Mouse (Mus musculus): ENCODE measurements around the gene Mpp6.
A peak's percentile ranks its signal among the peaks of the same experiment; 100 is the strongest.

The Mpp6 gene

DNA sequence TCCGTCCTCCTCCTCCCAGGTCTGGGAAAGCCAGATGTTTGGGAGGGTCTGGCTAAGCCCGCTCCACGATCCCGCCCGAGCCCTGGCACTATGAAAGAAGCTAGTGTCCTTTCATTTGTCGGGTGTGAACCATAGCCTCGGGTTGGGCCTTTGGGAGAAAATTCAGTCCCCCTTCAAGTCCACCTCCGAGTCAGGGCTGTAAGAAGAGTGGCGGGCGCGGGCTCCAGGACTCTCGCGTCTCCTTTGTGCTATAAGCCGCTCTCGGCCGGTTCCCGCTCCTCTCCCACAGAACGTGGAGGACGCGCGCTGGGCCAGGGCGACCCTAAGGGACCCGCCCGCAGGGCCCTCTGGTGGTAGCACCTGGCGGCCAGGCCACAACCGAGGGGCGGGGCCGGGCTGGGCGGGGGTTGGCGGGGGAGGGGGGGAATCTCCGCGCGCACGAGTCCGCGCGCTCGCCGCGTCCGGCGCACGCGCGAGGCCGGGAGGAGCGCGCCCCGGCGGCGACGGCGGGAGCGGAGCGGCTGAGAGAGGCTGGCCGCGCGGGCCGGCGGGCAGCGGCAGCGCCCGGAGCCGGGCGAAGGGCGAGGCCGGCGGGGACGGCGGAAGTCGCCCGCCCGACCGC is at the start of gene Mpp6:
Gene Mpp6, plus strand, starts transcription at position 485 of the 622 bp plus-strand sequence.
- DNase-seq (ENCODE audit: low spot score), result peak; percentile 86

DNA sequence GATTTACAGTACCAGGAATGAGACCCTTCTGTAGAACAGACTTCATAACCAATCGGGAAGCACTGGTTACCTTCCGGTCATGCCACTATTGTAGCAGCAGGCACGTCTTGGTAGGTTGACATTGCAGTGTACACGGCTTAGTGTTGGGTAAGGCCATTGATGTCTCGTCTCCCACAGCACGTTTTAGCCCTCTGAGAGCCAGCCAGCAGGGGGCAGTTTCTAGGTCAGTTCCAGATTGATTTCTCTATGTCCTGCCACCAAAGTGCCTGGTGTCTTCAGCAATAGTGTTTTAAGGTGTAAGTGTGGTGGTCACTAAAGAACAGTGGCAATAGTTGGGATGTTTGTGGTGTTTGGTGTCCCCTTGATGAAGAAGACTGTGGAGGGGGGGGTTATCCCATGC is 43.9 kb upstream of the Mpp6 start:
- no peak for DNase-seq (ENCODE audit: low spot score)

DNA sequence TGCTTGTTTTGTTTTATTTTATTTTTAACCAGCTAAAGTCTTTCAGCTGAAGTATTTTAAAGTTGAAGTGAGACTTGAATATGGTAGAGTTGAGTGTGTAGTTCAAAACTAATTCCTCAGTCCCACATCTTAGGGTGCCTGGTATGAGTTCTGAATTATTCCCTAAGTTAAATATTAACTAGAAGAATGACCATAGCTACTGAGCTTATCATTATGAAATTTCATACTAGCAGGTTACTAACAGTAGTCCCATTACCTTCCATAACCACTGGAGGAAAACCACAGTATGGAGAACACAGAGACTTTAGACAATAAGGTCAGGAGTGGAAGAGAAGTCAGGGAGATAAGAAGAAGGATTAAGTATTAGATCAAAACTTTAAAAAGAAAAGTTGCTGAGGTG is 41.6 kb upstream of the Mpp6 start:
- DNase-seq (ENCODE audit: low spot score), result no peak

DNA sequence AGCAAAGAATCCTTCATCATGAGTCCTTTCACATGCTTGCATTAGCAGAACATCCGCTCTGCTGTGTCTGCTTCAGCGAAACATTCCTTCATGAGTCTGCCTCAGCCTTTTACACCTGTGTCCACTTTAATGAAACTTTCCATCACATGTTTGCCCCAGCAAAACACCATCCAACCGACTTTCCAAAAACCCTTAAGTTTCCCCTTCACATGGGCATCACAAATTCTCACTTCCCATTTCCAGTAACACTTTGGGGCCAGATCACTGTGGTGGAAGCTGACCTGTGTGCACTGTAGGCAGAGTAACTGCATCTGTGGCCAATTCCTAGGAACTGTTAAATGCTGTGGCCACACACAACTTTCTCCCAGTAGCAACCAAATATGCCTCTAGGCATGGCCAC is 34.8 kb upstream of the Mpp6 start:
- no peak for DNase-seq (ENCODE audit: low spot score)

DNA sequence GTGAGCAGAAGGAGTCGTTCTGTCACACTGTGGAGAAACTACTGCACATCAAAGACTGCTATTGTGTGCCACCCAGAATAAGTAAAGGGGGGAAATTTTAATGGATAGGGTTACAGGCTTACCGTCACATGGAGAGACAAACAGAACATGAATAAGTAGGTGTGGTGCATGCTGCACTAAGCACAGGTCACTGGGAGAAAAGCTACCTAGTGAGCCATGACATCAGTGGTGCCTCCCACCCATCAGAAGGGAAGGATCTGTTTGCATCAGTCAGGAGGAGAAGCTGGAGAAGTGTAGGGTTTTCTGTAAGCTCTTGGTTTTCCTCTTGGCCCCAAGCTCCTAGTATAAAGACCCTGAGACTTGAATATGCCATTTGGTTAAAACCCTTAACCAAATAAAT is 33.6 kb upstream of the Mpp6 start:
- DNase-seq (ENCODE audit: low spot score), result no peak

DNA sequence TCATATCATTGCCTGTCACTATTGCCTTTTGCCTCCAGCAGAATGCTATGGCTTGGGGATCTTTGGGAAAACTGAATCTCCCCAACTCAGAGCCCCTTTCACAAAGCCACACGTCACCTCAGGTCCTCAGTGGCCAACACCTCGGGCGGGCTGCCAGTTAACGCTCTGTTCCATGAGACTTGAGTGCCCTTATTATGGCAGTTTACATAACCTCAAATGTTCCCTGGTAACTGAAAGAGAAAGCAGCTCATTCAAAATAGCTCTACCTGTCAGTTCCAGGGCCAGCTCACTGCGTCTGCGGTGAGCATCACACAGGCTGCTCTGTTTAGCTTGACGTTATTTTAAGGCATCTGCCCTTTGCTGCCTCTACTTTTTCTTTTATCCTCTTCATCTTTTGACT is 29.6 kb upstream of the Mpp6 start:
- DNase-seq (ENCODE audit: low spot score), result no peak

DNA sequence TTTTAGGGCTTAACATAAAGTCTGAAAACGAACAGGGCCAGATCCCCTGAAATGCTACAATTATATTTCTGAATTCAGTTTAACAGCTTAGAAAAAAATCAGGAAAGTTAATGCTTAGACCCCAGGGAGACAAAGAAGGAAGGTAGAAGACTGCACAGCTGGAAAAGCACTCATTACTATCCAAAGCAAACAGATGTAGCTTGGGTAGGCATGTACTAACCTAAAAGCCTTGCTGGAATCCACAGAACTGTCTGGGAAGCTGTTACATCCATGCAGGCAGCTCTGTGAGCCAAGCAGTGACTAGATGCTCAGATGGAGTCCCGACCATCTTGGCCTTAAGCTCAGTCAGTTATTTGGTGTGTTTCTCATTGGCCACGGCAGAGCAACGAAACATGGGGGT is 24.8 kb upstream of the Mpp6 start:
- DNase-seq (ENCODE audit: low spot score), result no peak

DNA sequence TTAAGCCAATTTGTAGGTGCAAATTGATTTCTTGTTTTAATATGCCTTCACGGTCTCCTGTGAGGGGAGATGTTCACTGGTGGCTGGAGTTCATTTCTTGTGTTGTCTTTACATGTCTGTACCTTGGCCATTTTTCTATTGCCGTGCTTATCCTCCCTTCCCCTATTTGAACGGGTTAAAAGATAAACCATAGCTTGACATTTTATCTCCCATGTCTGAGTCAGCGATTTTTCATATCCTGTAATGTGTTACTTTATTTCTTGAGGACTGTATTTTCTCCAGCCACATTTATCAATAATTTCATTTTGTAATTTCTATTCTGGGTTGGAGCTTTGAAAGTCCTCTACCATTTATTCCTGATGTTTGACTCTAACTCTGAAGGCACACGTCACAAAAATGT is 20.7 kb upstream of the Mpp6 start:
- no peak for DNase-seq (ENCODE audit: low spot score)

DNA sequence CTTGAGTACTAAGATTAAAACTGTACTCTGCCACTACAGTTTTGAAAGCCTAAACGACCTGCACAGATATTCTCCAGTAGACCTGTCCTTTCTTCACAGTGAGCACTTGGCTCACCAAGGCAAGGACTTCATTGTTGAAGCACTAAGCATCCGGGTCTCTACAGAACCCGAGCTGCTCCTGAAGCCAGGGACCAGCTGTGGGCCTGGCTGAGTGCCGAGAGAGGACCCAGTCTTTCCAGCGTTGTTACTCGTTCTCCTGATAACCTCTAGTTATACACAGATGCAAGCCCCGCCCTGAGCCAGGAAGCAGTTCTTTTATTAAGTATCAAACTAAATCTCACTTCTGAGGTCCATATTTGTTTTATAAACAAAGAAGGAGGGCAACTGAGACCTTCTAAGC is 19.8 kb upstream of the Mpp6 start:
- DNase-seq (ENCODE audit: low spot score), result no peak

DNA sequence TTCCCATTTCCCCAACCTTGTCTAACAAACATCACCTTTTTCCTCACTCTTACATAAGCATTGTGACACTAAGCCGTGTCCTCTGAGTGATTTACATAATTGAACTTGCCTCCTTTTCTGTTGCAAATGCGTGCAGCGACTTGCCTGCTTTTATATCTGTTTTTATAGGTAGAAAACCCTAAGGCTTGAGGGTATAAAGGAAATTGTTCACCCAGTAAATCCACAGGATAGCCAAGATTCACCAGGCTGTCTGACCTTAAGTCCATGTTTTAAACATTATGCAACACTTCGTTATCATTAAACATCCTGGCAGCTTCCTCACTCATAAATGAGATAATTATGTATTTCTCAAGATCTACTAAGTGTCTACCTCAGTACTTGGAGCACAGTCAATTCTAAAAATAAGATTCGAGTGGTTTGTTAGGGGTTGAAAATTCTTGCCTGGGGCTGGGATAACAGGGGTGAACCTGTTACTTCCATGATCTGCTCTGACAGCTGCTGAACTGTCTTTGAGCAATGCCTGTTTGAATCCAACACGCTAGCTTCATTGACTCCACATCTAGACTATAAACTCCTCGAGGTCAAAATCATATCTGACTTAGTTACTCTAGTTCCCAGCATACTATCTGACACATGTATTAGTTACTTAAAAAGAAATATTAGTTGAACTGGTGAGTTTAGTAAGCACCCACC is 18.4 kb upstream of the Mpp6 start:
- DNase-seq (ENCODE audit: low spot score), result no peak

DNA sequence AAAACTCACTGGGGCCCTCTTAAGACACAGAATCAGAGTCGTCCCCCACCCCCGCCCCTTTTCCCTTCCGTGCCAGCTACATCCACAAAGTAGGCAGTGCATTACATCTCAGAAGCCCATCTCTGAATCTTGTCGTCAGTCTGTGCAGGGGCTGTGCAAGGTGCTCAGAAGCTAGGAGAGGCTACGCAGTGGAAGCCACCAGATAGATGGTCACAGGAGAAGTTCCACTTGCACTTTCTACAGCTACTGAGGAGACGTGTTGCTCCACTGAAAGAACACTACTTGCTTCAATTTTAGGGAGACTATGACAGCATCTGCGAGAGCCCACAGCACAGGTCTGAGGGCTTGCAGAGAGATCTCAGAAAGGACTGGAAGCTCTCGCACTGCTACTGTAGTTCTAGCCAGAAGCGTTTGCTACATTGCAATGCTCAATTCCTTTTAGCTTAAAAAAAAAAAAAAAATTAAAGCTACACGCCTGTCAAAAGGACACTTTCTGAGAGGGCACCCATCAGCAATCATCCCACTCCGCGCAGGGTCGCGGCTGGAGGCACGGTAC is 762 bp upstream of the Mpp6 start:
- peak; percentile 10 for DNase-seq (ENCODE audit: low spot score)

DNA sequence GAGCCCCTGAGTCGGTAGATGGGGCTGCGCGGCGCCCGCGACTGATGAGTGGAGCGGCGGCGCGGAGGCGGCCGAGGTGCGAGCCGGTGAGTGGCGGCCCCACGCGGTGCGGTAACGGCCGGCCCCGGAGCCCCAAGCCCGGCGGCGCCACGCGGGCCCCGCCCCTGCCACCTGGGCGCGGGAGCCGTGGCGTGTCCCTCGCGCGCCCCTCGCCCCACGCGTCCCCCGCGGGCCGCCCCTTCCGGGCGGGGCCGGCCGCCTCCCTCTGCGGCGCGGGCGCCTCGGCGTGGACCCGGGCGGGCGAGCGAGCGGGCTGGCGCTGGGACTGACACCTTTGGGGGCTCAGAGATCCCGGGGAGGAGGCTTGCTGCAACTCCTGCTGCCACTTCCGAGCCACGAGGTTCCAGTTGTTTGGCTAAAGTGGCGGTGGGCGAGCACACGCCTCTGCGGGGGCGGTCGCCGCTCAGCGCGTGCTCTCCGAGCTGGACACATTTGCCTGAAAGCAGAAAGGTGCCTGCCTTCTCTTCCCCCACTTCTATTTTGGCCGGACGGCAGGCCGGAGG is 419 bp downstream of the Mpp6 start:
- peak; percentile 72 for DNase-seq (ENCODE audit: low spot score)

DNA sequence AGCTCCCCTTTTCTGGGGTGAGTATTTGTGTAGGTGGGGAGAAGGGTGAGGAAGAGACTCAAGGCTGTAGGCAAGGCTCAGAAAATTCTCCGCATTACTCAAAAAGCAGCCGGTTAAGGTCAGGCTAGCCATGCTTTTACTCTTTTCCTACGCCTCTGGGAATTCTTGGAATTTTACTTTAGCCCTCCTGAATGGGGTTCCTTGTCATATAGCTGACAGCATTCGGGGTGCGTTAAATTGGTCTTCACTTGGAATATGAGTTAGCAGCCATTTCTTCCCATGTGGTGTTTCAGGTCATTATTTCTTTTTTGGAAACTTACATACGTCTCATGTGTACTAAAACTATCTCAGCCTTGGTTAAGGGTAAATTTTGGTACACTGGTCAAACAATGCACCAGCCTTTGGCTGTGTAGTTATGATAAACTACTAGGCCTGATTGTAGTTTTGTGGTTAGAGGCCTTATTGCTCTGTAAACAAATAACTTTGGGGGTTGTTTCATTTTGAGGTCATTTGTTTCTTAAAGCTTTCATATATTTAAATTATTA is 1.1 kb downstream of the Mpp6 start:
- DNase-seq (ENCODE audit: low spot score), result no peak

DNA sequence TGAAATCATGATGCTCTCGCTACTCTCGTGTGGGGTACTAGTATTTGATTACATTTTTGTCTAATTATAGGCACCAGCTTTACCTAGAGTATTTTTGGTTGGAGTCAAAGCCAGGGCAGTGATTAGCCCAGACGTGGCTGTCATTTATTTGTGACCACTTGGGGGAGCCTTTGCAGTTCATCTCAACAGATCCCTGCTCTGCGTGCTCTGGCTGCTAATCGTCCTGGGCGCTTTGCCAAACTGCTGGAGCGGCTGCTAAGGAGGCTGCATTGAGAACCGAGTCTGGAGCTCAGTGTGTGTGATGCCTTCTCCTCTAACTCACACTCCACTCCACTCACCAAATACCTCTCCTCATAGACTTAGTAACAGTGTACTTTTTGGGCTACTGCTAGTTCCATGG is 2.7 kb downstream of the Mpp6 start:
- peak; percentile 83 for DNase-seq (ENCODE audit: low spot score)

DNA sequence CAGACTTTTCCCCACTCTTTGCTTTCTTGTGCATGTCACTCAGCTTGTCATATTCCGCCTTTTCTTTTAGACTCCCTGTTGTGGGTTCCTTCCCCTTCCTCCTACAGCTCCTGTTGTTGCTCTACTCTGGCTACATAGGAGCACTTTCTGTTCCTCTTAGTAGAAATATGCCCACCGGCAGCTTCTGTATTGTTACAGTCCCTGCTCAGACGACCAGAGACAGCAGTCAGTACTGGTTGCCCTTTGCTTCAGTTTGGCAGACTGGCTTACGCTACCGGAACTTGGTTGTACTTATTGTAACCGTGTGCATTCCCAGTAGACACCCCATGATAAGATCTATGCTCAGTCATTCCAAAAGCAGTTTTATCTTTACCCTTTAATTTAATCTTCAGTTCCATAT is 4.2 kb downstream of the Mpp6 start:
- DNase-seq (ENCODE audit: low spot score), result no peak

DNA sequence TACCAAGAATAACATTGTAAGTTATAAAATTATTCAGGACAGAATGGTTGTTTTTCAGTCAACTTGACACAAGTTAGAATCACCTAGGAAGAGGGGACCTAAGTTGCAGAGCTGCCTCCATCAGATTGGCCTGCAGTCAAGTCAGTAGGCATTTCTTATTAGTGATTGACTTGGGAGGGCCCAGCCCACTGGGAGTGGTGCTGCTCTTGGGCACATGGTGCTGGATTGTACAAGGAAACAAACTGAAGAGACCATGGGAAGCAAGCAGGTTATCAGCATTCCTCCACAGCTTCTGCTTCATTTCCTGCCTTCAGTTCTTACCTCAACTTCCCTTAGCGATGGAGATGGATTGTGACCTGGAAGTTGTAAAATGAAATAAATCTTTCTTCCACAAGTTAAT is 10.9 kb downstream of the Mpp6 start:
- no peak for DNase-seq (ENCODE audit: low spot score)

DNA sequence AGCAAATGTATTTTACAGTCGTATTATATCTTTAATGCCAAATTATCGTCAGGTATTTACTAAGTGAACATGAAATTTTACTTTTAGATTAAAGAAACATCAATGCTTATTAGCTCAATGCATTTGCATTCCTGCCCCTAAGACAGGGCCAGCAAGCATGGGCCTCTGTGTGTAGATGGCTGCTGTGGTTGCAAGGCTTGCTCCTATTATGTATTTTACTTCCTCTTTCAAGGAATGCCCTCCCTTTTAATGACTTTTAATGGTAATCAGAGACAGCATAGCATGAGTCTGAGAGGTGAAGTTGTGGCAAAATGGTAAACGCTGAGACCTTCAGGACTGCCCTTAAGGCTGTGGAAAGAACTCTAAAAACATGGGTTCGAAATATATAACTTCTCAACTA is 12.8 kb downstream of the Mpp6 start:
- DNase-seq (ENCODE audit: low spot score), result no peak

DNA sequence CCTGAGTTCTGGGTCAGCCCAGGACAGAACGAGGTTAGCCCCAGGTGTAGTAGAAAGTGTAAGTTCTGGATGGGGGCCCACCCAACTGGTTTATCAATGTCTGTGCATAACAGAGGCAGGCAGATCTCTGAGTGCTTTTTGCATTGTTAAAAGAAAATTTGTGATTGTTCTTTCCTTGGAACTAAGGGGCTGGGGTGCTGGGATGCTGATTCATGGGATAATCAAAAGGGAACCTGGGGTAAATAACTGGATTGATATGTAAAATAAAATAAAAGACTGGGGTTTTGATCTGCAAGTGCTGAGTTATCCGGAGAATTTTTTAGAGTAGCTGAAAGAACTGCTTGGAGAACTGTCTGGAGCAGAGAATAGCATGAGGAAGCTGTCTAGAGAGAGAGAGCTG is 14.2 kb downstream of the Mpp6 start:
- DNase-seq (ENCODE audit: low spot score), result no peak

DNA sequence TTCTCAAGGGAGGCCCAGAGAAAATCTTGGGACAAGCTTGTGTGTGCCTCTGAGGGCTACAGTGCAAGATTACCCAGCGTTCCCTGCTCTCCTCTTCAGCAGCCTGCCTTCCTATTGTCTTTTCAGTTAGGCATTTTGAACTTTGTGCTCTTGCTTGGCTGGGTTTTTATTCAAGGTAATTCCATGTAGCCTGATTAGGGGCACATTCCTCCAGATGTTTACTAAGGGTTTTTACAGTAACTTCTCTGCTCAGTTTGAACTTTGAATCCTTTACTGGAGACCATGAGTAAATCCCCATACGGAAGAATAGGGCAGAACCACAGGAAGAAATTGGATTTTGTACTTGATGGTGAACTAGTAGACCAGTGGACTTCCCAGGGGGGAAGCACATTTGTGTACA is 16.3 kb downstream of the Mpp6 start:
- no peak for DNase-seq (ENCODE audit: low spot score)

DNA sequence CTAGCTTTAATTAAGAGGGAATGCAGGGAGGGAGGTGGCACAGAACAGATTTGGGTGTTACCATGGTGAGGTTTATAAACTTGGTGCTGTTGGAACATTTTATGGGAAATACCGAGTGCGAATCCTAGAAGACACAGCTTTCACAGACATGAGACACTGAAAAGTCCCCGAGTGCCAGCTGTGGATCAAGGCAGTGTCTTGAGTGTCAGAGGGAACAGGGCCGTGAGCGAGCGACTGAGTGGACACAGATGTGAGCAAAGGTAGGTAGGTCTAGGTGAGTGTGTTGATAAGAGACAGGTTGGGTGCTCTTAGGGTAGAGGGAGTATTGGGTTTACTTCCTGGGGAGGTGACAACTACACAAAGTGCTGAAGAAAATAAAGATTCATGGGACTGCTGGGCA is 17.5 kb downstream of the Mpp6 start:
- DNase-seq (ENCODE audit: low spot score), result no peak

DNA sequence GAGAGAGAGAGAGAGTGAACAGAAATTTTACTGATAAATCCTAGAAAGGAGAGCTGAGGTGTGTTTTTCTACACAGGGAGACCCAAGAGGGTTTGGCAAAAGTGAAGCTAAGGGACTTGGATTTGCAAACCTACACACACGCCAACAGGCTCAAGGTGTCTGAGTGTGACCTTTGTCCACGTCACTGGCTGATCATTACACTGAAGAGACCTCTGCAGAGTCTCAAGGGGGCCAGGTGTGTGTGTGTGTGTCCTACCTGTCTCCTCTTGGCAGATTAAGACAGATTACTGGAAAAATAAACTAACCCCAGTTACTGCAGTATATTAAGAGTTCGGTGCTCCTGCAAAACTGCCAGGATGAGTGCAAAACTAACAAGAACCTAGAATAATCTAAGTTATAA is 27.6 kb downstream of the Mpp6 start:
- no peak for DNase-seq (ENCODE audit: low spot score)

DNA sequence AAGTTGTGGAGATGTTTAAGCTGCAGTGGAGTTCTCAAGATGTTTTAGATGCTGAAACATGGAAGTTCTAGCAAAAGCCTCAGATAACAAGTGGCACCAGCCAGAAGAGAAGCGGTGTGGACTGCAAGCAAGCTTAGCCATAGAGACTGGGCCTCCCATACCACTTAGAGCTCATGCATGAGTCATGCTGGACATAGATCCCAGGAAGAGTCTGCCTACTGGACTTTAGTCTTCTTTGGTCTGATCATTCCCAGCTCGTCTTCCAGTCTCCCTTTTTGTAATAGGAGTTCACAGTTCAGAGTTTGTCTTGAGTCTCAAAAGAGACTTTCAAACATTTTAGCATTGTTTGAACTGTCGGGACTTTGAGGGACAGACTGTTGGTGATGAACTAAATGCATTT is 29.5 kb downstream of the Mpp6 start:
- DNase-seq (ENCODE audit: low spot score), result no peak

DNA sequence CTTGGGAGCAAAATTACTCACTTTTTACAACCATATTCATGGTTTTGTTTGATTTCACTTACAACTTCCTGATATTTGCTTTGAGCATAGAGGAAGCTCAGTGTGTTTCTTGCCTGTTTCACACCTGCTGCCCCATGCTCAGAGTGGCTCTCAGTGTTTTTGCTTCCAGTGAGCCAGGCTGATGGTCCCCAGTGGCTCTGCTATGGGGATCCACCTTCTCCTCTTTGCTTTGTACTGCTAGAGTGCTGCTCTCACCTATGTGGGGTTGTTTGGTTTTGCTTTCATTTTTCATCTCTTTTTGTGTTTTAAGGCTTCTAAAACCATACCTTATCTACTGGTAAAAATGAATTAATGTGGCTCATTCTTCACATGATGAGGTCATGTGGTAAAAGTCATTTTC is 36.1 kb downstream of the Mpp6 start:
- DNase-seq (ENCODE audit: low spot score), result no peak

All from testis, postnatal 14 days (tissue).